Mouse (Mus musculus): ENCODE results near the gene Snrk. TPM values are rescaled to one million over a fixed set of nuclear protein-coding genes. Genes with fewer than 3 reads are reported as not detected.
A peak's percentile ranks its signal among the peaks of the same experiment; 100 is the strongest.

The Snrk gene
- polyA plus RNA-seq, 1 experiment: 49.0 TPM

- 53% methylated on average over 2 of the region's 2 CpGs for WGBS
- Histone ChIP-seq H3K27ac (ENCODE audit: insufficient read depth, low read depth, low read length) (no peak overlapping the region), H3K4me1 (ENCODE audit: control insufficient read depth, insufficient read depth, low read length) (peaks cover 31% of the 10 kb centered on the region), H3K27me3 (replicated peaks; ENCODE audit: control insufficient read depth, insufficient read depth, low read length) (no peaks in the 10 kb centered on the region), H3K4me3 (ENCODE audit: insufficient read depth, low read depth, low read length) (no peak overlapping the region), H3K36me3 (ENCODE audit: control insufficient read depth, insufficient read depth, low read length) (peaks cover 8% of the 10 kb centered on the region)
- no peak for DNase-seq
- no peak for TF ChIP-seq POLR2A (IDR thresholded peaks at IDR 0.05; ENCODE audit: low read depth, low read length)
- TF ChIP-seq CTCF (conservative IDR thresholded peaks at IDR 0.05; ENCODE audit: insufficient read depth, insufficient read length, low read depth, low read length): no peak
These were observed 22.2 kb downstream of the Snrk start for GRCm38 (mm10) chr9:122139236-122139635.

- WGBS: 45% methylated on average over 1 of the region's 1 CpGs
These were observed 26.2 kb downstream of the Snrk start for GRCm38 (mm10) chr9:122143219-122143618.

GRCm38 (mm10) chr9:122144776-122145175, 27.7 kb downstream of the Snrk start:
- Histone ChIP-seq H3K4me1 (ENCODE audit: control insufficient read depth, insufficient read depth, low read length) (peaks cover 34% of the 10 kb centered on the region), H3K27me3 (replicated peaks; ENCODE audit: control insufficient read depth, insufficient read depth, low read length) (no peaks in the 10 kb centered on the region), H3K27ac (ENCODE audit: insufficient read depth, low read depth, low read length) (no peak overlapping the region), H3K4me3 (ENCODE audit: insufficient read depth, low read depth, low read length) (no peak overlapping the region), H3K36me3 (ENCODE audit: control insufficient read depth, insufficient read depth, low read length) (peaks cover 3% of the 10 kb centered on the region)
- no peak for TF ChIP-seq CTCF (conservative IDR thresholded peaks at IDR 0.05; ENCODE audit: insufficient read depth, insufficient read length, low read depth, low read length)
- TF ChIP-seq POLR2A (IDR thresholded peaks at IDR 0.05; ENCODE audit: low read depth, low read length): no peak
- WGBS: 98% methylated on average over 3 of the region's 3 CpGs
- no peak for DNase-seq

More at GRCm38 (mm10) chr9:122143219-122143618, 26.2 kb downstream of the Snrk start:
- Histone ChIP-seq H3K4me3 (ENCODE audit: insufficient read depth, low read depth, low read length) (no peak overlapping the region), H3K36me3 (ENCODE audit: control insufficient read depth, insufficient read depth, low read length) (peaks cover 3% of the 10 kb centered on the region), H3K27me3 (replicated peaks; ENCODE audit: control insufficient read depth, insufficient read depth, low read length) (no peaks in the 10 kb centered on the region), H3K27ac (ENCODE audit: insufficient read depth, low read depth, low read length) (peak overlapping the region; percentile 45), H3K4me1 (ENCODE audit: control insufficient read depth, insufficient read depth, low read length) (peaks cover 28% of the 10 kb centered on the region)
- no peak for DNase-seq
- TF ChIP-seq POLR2A (IDR thresholded peaks at IDR 0.05; ENCODE audit: low read depth, low read length) (no peak), CTCF (conservative IDR thresholded peaks at IDR 0.05; ENCODE audit: insufficient read depth, insufficient read length, low read depth, low read length) (no peak)

GRCm38 (mm10) chr9:122145677-122146076, 28.6 kb downstream of the Snrk start:
- DNase-seq: no peak

GRCm38 (mm10) chr9:122146124-122146870, 29.2 kb downstream of the Snrk start:
- DNase-seq: peak; percentile 67
- peaks cover 42% of the 10 kb centered on the region for H3K4me1 ChIP-seq (ENCODE audit: control insufficient read depth, insufficient read depth, low read length)
- 30% methylated on average over 4 of the region's 4 CpGs for WGBS
- peaks cover 3% of the 10 kb centered on the region for H3K36me3 ChIP-seq (ENCODE audit: control insufficient read depth, insufficient read depth, low read length)
- H3K27ac ChIP-seq (ENCODE audit: insufficient read depth, low read depth, low read length): peak overlapping the region; percentile 76
- TF ChIP-seq CTCF (conservative IDR thresholded peaks at IDR 0.05; ENCODE audit: insufficient read depth, insufficient read length, low read depth, low read length) (no peak), POLR2A (IDR thresholded peaks at IDR 0.05; ENCODE audit: low read depth, low read length) (no peak)
- no peaks in the 10 kb centered on the region for H3K27me3 ChIP-seq (replicated peaks; ENCODE audit: control insufficient read depth, insufficient read depth, low read length)
- no peak overlapping the region for H3K4me3 ChIP-seq (ENCODE audit: insufficient read depth, low read depth, low read length)

More at GRCm38 (mm10) chr9:122145677-122146076, 28.6 kb downstream of the Snrk start:
- H3K4me1 ChIP-seq (ENCODE audit: control insufficient read depth, insufficient read depth, low read length): peaks cover 42% of the 10 kb centered on the region
- H3K4me3 ChIP-seq (ENCODE audit: insufficient read depth, low read depth, low read length): no peak overlapping the region
- no peaks in the 10 kb centered on the region for H3K27me3 ChIP-seq (replicated peaks; ENCODE audit: control insufficient read depth, insufficient read depth, low read length)
- H3K36me3 ChIP-seq (ENCODE audit: control insufficient read depth, insufficient read depth, low read length): peaks cover 3% of the 10 kb centered on the region
- H3K27ac ChIP-seq (ENCODE audit: insufficient read depth, low read depth, low read length): peak overlapping the region; percentile 76
- TF ChIP-seq CTCF (conservative IDR thresholded peaks at IDR 0.05; ENCODE audit: insufficient read depth, insufficient read length, low read depth, low read length) (no peak), POLR2A (IDR thresholded peaks at IDR 0.05; ENCODE audit: low read depth, low read length) (no peak)

- peaks cover 44% of the 10 kb centered on the region for H3K4me1 ChIP-seq (ENCODE audit: control insufficient read depth, insufficient read depth, low read length)
- TF ChIP-seq POLR2A (IDR thresholded peaks at IDR 0.05; ENCODE audit: low read depth, low read length) (no peak), CTCF (conservative IDR thresholded peaks at IDR 0.05; ENCODE audit: insufficient read depth, insufficient read length, low read depth, low read length) (no peak)
- no peaks in the 10 kb centered on the region for H3K27me3 ChIP-seq (replicated peaks; ENCODE audit: control insufficient read depth, insufficient read depth, low read length)
- H3K27ac ChIP-seq (ENCODE audit: insufficient read depth, low read depth, low read length): no peak overlapping the region
- no peak for DNase-seq
- WGBS: 70% methylated on average over 3 of the region's 3 CpGs
- peaks cover 3% of the 10 kb centered on the region for H3K36me3 ChIP-seq (ENCODE audit: control insufficient read depth, insufficient read depth, low read length)
- no peak overlapping the region for H3K4me3 ChIP-seq (ENCODE audit: insufficient read depth, low read depth, low read length)
These were observed 31.3 kb downstream of the Snrk start for GRCm38 (mm10) chr9:122148356-122148755.

- Histone ChIP-seq H3K4me1 (ENCODE audit: control insufficient read depth, insufficient read depth, low read length) (peaks cover 54% of the 10 kb centered on the region), H3K27me3 (replicated peaks; ENCODE audit: control insufficient read depth, insufficient read depth, low read length) (no peaks in the 10 kb centered on the region), H3K27ac (ENCODE audit: insufficient read depth, low read depth, low read length) (no peak overlapping the region), H3K36me3 (ENCODE audit: control insufficient read depth, insufficient read depth, low read length) (no peaks in the 10 kb centered on the region), H3K4me3 (ENCODE audit: insufficient read depth, low read depth, low read length) (no peak overlapping the region)
- WGBS: 70% methylated on average over 9 of the region's 9 CpGs
- DNase-seq: no peak
- TF ChIP-seq POLR2A (IDR thresholded peaks at IDR 0.05; ENCODE audit: low read depth, low read length): no peak
- TF ChIP-seq CTCF (conservative IDR thresholded peaks at IDR 0.05; ENCODE audit: insufficient read depth, insufficient read length, low read depth, low read length): no peak
These were observed 33.1 kb downstream of the Snrk start for GRCm38 (mm10) chr9:122149997-122150826.

Data from kidney, adult 2 months (tissue).